Mouse (Mus musculus) Muller cell, postnatal 12 days (primary cell): ENCODE results near the gene Grin2c.
A peak's percentile ranks its signal among the peaks of the same experiment; 100 is the strongest.

Source experiments
- DNase-seq: peaks from one replicate; pipeline ENCODE4 v3.0.0-alpha.2; 2015; ENCODE audit errors: inconsistent ontology term

The Grin2c gene

GRCm38 (mm10) chr11:115267061-115267883, at the start of gene Grin2c:
Gene Grin2c (minus strand): TSS chr11:115267243.
- DNase-seq = no peak

DNA sequence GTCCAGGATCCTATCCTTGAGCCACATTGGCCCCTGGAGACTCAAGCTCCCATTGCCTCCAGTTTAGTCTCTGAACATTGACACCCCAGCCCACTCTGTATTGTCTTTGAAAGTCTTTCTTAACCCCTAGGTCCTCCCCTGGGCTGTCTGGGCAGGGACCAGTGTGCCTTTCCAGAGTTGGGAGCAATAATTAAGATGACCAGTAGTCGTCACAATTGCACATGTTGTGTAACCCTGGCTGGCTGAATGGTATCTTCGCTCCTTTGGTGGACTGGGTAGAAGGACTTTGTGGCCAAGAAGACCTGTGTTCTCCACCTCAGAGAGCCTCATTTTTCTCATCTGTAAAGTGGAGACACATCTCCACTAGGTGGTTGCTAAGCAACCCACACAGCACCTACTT, 47.2 kb upstream of the Grin2c start:
- DNase-seq = no peak

GRCm38 (mm10) chr11:115308781-115309180, 41.7 kb upstream of the Grin2c start:
- no peak for DNase-seq

GRCm38 (mm10) chr11:115306863-115307262, 39.8 kb upstream of the Grin2c start, which contains the start of gene Otop2:
Gene Otop2 (plus strand): TSS chr11:115307163.
- no peak for DNase-seq

DNA sequence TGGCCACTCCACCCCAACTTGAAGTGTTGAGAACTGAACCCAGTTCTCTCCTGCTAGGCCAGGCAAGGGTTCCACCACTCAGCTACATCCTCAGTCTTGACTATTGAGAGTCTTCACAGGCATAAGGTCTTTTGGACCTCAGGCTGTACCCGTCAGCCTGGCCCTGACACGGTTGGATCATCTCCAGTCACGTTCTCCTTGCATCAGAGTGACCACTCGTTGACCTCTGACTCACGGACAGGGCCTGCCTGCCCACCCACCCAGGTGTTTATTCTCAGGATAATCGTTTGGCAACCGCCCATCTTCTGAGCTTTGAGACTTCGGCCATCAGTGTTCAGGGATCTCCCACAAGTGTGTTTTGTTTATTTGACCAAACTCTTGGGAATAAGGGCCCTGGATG, 36.1 kb upstream of the Grin2c start:
- no peak for DNase-seq

DNA sequence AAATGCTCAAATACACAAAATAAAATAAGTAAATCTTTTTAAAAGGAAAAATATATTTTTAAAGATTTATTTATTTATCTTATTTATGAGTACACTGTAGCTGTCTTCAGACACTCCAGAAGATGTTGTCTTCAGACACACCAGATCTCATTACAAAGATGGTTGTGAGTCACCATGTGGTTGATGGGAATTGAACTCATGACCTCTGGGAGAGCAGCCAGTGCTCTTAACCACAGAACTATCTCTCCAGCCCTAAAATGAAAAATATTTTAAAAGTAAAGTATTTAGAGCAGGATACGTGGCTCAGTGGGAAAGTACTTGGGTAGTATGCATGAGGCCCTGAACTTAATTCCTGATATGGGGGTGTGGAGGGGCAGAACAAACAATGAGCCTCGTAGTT, 34.3 kb upstream of the Grin2c start:
- no peak for DNase-seq

GRCm38 (mm10) chr11:115300745-115301144, 33.7 kb upstream of the Grin2c start:
- DNase-seq = no peak

DNA sequence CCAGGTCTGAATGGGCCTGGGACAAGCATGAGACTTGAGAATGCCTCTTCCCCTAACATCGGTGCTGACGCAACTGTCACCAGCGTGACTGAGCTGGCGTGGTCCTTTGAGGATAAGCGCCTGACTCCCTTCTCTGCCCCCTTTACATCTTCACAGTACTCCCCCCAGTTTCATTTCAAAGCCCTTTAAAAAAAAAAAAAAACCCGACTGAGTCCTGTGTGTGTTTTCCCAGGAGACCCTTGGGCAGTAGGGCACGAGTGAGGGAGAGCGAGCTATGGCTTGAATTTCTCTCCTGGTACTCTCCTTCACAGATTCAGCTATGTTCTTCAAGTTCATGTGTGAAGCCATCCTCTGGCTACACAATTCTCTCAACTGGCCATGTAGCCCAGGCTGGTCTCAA, 31.1 kb upstream of the Grin2c start:
- DNase-seq = no peak

GRCm38 (mm10) chr11:115297214-115297826, 30.3 kb upstream of the Grin2c start, which contains the start of gene Fads6:
Gene Fads6 (minus strand): TSS chr11:115297663.
- DNase-seq = peak; percentile 65

- DNase-seq = no peak
These were observed 29.6 kb upstream of the Grin2c start for GRCm38 (mm10) chr11:115296471-115297210.

- no peak for DNase-seq
These were observed 28.9 kb upstream of the Grin2c start for GRCm38 (mm10) chr11:115295939-115296338.

- DNase-seq = no peak
These were observed 25.8 kb upstream of the Grin2c start for GRCm38 (mm10) chr11:115292631-115293375.

- DNase-seq = no peak
These were observed 24.5 kb upstream of the Grin2c start for GRCm38 (mm10) chr11:115291503-115291902.

GRCm38 (mm10) chr11:115290919-115291318, 23.9 kb upstream of the Grin2c start:
- DNase-seq = peak; percentile 34

DNA sequence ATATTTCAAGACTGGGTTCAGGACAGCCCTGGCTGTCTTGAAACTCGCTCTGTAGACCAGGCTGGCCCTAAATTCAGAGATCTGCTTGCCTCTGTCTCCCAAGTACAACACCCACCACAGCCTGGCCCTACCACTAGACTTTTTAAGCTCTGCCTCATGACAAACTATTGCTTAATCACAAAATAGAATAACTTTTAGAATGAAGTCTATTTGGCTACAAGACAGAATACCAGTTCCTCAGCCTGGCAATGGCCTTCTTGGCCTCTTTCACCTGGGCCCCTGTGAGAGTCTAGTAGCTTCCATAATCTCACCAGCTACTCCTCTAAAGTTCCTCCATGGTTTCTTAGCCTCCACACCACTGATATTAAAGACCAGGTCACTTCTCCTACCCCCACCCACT, 23.3 kb upstream of the Grin2c start:
- DNase-seq = no peak

- no peak for DNase-seq
These were observed 22.8 kb upstream of the Grin2c start for GRCm38 (mm10) chr11:115289885-115290284.

DNA sequence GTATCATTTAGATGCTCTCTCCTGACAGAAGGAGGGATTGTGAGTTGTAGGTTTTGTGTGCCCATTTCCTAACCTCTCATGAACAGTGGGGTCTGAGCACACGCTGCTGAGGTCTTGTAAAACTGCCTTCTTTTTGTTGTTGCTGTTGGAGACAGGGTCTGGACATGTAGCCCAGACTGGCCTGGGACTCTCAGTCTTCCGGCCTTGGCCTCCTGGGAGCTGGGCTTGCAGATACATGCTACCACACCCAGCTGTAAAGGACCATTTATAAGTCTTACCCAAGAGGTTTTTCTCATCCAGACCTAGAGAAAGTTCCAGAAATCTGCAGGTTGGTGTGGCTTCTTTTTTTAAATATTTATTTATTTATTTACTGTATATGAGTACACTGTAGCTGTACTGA, 21.3 kb upstream of the Grin2c start:
- no peak for DNase-seq

- DNase-seq = no peak
These were observed 20.3 kb upstream of the Grin2c start for GRCm38 (mm10) chr11:115287386-115287785.

- DNase-seq = no peak
These were observed 19.4 kb upstream of the Grin2c start for GRCm38 (mm10) chr11:115286201-115286993.

DNA sequence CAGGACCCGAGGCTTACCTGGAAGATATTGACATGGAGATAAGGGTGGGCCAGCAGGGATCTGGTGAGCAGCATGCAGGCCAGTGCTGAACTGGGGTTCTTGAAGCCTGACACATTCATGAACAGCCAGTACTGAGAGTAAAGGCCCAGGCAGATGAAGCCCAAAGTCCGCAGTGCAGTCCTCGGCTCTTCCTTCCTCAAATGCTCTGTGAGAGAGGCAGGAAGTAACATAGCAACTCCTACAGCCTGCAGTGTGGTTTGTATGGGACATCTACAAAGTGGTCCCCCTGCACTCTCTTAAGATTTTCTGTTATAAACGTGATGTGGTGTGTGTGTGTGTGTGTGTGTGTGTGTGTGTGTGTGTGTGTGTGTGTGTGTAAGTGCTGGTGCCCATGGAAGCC, 18.2 kb upstream of the Grin2c start:
- DNase-seq = no peak
